Mouse (Mus musculus) fat pad, adult 2 months (tissue): ENCODE data around the gene Tjp2.

Source experiments
- DNase-seq: peaks from one replicate; pipeline ENCODE4 v3.0.0-alpha.2; 2011; ENCODE audit warnings: low read depth, low spot score; ENCODE audit errors: extremely low read depth

Gene Tjp2

GRCm38 (mm10) chr19:24183680-24184235, 41.1 kb downstream of the Tjp2 start:
- DNase-seq: no peak

GRCm38 (mm10) chr19:24180415-24180814, 44.4 kb downstream of the Tjp2 start:
- DNase-seq: no peak

GRCm38 (mm10) chr19:24178086-24178485, 46.7 kb downstream of the Tjp2 start:
- no peak for DNase-seq

GRCm38 (mm10) chr19:24176692-24177091, 48.1 kb downstream of the Tjp2 start:
- no peak for DNase-seq

- no peak for DNase-seq
Observed at GRCm38 (mm10) chr19:24174896-24175295, 49.9 kb downstream of the Tjp2 start.

- DNase-seq: no peak
Observed at GRCm38 (mm10) chr19:24173608-24174523, 51.0 kb downstream of the Tjp2 start.

- no peak for DNase-seq
Observed at GRCm38 (mm10) chr19:24173020-24173419, 51.8 kb downstream of the Tjp2 start.

- no peak for DNase-seq
Observed at GRCm38 (mm10) chr19:24168531-24168930, 56.3 kb downstream of the Tjp2 start.

- DNase-seq: no peak
Observed at GRCm38 (mm10) chr19:24166516-24167091, 58.2 kb downstream of the Tjp2 start.

- DNase-seq: no peak
Observed at GRCm38 (mm10) chr19:24163974-24164373, 60.9 kb downstream of the Tjp2 start.

GRCm38 (mm10) chr19:24160460-24160859, 64.4 kb downstream of the Tjp2 start:
- DNase-seq: no peak

- DNase-seq: no peak
Observed at GRCm38 (mm10) chr19:24159751-24160150, 65.1 kb downstream of the Tjp2 start.

GRCm38 (mm10) chr19:24159334-24159733, 65.5 kb downstream of the Tjp2 start:
- no peak for DNase-seq

- DNase-seq: no peak
Observed at GRCm38 (mm10) chr19:24156067-24156455, 68.8 kb downstream of the Tjp2 start.

- DNase-seq: no peak
Observed at GRCm38 (mm10) chr19:24155395-24156066, 69.3 kb downstream of the Tjp2 start.

- DNase-seq: no peak
Observed at GRCm38 (mm10) chr19:24153266-24154023, 71.4 kb downstream of the Tjp2 start.

- DNase-seq: no peak
Observed at GRCm38 (mm10) chr19:24144009-24144408, 80.8 kb downstream of the Tjp2 start.

GRCm38 (mm10) chr19:24142621-24143061, 82.2 kb downstream of the Tjp2 start:
- DNase-seq: no peak

GRCm38 (mm10) chr19:24140298-24140697, 84.5 kb downstream of the Tjp2 start:
- DNase-seq: no peak

- no peak for DNase-seq
Observed at GRCm38 (mm10) chr19:24137392-24137791, 87.4 kb downstream of the Tjp2 start.

GRCm38 (mm10) chr19:24134991-24135390, 89.8 kb downstream of the Tjp2 start:
- no peak for DNase-seq
